Mouse (Mus musculus): Measurements from ENCODE around the gene Myh4. TPM values are rescaled to one million over a fixed set of nuclear protein-coding genes. Genes with fewer than 3 reads are reported as not detected.

Myh4 gene
- polyA plus RNA-seq (2012; rRNA removed), result 0.01 TPM in 1 of 2 replicates, not detected in the other

GRCm38 (mm10) chr11:67237481-67238079 lies at the start of gene Myh4:
Gene Myh4 (plus strand): TSS chr11:67238029.

GRCm38 (mm10) chr11:67199752-67200151 lies 38.1 kb upstream of the Myh4 start, which contains the start of gene Myh1:
Gene Myh1 (plus strand): TSS chr11:67200052.

GRCm38 (mm10) chr11:67276601-67277174 lies 38.9 kb downstream of the Myh4 start, which contains the start of gene Myh8:
Gene Myh8 (plus strand): TSS chr11:67277124.

Other genes with a start within 250 kb of the Myh4 start
- gene Tmem220, start 212.9 kb upstream of the Myh4 start, polyA plus RNA-seq (2012; rRNA removed), result 0.86 TPM in 2 replicates
- 30.3 and 32.3 TPM in 2 replicates for gene Adprm, start 185.4 kb upstream of the Myh4 start, polyA plus RNA-seq (2012; rRNA removed)
- gene Sco1, start 185.4 kb upstream of the Myh4 start, polyA plus RNA-seq (2012; rRNA removed), result 6.9 and 7.3 TPM in 2 replicates
- 0.41 and 38.5 TPM in 2 replicates for gene Myh3, start 159.7 kb upstream of the Myh4 start, polyA plus RNA-seq (2012; rRNA removed)
- 0.07 and 0.09 TPM in 2 replicates for gene Myh2, start 67.0 kb upstream of the Myh4 start, polyA plus RNA-seq (2012; rRNA removed)
- 0.01 and 0.33 TPM in 2 replicates for gene Myh1, start 38.0 kb upstream of the Myh4 start, polyA plus RNA-seq (2012; rRNA removed)
- gene Myh8, start 39.1 kb downstream of the Myh4 start, polyA plus RNA-seq (2012; rRNA removed), result 0.50 and 8.7 TPM in 2 replicates
- gene Myh13, start 83.6 kb downstream of the Myh4 start, polyA plus RNA-seq (2012; rRNA removed), result 0.01 and 0.14 TPM in 2 replicates
- gene Gas7, start 217.4 kb downstream of the Myh4 start, polyA plus RNA-seq (2012; rRNA removed), result 12.1 and 16.3 TPM in 2 replicates